Mouse (Mus musculus) cerebellum, postnatal 25 days (tissue): ENCODE measurements around the gene Islr2.
A peak's percentile ranks its signal among the peaks of the same experiment; 100 is the strongest.
"Not testable (repeated sequence)": the region's sequence is repeated elsewhere in the genome, so short reads cannot be mapped to it uniquely, and the experiment has no call there.

Experiments
- DNase-seq, 2 experiments: peaks; one replicate each; pipeline ENCODE4 v3.0.0; 2021; ENCODE audit warnings: mixed read lengths in 2 of 2

The Islr2 gene

DNA sequence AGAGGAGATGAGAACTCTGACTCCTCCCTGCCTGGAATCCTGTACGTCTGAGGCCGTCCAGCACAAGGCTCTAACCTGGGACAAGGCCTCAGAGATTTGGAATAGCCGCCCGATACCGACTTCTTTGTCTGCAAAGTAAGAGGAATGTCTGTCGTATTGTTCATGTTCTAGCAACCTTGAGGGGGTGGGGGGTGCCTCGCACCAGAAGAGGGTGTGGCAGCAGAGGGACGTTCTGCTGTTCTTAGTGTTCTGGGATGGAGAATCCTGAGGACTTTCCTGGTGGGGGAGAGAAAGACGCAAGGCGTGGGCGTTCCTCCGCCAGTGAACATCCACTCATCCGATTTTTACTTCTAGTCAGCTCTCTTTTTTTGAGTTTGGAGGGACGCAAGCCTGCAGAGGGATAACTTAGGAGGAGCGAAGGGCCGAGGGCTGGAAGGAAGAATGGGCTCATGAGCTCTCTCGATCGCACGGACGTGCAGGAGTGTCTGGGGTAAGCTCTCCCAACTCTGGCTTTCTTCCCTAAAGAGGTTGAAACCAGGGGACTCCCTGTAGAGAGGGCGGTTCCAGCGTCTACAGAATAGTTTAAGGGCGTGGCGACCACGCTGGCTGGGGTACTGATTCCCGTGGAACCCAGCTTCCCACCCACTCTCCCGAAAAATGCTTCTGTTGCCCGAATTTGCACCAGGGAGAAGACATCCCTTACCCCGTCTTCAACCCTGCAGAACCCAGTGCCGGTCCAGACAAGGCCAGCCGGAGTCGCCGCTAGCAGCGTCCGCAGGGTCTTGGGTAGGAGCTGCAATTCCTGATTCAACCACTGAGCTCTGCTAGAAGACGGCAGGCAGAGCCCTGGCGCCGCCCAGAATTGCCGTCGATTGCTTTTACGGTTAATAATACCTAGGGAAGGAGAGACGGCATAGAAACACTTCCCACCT is at the start of gene Islr2, which contains the start of gene Islr:
TSS of gene Islr2 (minus strand) at position 804 of the 932 bp plus-strand sequence.
TSS of gene Islr (minus strand) at position 791 of the 932 bp plus-strand sequence.
- peak; percentile 47 to 61 for DNase-seq

GRCm38 (mm10) chr9:58253805-58254122 is 49.6 kb upstream of the Islr2 start:
- not testable (repeated sequence) for DNase-seq

DNA sequence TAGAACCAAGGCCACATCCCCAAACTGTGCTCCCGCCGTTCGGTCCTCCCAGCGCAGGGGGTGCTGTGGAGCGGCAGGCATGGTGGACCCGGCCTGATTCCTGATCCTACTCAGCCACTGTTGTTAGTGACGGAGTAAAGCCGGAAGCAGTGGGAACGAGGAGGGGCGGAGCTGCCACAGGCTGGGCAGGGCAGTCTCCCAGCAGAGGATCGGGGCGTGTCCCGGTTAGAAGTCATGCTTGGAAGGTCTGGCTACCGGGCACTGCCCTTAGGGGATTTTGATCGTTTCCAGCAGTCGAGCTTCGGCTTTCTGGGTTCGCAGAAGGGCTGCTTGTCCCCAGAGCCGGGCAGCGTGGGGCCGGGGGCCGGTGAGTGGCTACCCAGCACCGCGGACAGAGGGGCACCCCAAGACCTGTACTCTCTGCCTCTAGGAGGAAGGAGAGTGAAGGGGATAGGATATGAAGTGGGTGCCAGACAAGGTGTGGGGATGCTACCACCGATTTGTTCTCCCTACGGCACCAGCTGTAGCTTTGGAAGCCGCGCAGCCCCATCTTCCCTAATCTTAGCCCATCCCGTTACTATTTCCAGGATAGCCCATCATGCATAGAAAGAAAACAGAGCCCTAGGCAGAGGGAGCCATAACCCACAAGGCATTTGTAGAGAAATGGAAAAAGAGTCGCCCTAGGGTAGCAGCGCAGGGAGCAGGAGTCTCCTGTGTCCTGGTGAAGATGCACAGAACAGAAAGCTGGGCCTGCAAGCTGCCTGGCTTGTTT is 49.1 kb upstream of the Islr2 start, which contains the start of gene Stoml1:
TSS of gene Stoml1 (plus strand) at position 132 of the 772 bp plus-strand sequence.
- DNase-seq, result peak; percentile 93 to 95

DNA sequence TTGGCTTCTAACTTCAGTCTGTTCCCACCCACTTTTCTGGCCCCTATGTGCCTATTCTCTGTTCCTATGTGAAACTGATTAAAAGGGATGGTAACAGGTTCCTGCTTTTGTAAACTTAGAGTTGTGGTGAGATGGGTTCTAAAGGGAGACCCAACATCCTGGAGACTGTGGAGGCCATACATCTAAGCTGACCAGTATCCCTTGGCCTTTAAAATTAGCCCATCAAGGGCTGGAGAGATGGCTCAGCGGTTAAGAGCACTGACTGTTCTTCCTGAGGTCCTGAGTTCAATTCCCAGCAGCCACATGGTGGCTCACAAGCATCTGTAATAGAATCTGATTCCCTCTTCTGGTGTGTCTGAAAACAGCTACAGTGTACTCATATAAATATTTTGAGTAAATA is 46.6 kb upstream of the Islr2 start:
- not testable (repeated sequence) for DNase-seq

- DNase-seq, result no peak
Observed at GRCm38 (mm10) chr9:58250322-58250721, 46.2 kb upstream of the Islr2 start.

GRCm38 (mm10) chr9:58249592-58250192 is 45.6 kb upstream of the Islr2 start, which contains the start of gene Pml:
Gene Pml (minus strand): TSS chr9:58249786.
- DNase-seq, result peak; percentile 72 to 80

DNA sequence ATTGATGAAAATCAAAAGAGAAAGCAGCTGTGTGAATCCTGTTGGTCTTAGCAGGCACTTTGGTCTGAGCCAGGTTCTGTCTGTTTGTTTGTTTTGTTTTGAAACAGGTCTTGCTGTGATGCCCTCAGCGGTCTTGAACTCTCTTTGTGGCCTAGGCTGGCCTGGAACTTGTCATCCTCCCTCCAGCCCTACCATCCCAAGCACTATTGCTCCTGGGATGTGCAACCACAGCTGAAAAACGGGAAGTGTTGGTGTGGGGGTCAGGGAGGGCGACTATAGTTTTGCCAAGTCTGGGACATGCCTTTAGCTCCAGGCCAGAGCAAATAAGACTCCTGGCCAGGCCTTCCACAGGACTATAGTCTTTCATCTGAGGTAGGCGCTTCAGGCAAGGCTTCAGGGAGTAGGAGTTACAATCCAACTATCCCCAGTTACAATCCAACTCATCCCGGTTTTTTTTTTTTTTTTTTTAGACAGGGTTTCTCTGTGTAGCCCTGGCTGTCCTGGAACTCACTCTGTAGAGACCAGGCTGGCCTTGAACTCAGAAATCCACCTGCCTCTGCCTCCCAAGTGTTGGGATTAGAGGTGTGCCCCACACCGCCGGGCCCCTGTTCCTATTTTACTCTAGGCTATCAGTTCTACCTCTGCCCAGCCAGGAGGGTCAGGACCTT is 44.8 kb upstream of the Islr2 start:
- DNase-seq, result no peak

GRCm38 (mm10) chr9:58247064-58247759 is 43.1 kb upstream of the Islr2 start:
- peak; percentile 83 to 88 for DNase-seq

- DNase-seq, result no peak
Observed at GRCm38 (mm10) chr9:58246083-58246591, 42.0 kb upstream of the Islr2 start.

- no peak for DNase-seq
Observed at GRCm38 (mm10) chr9:58243696-58244095, 39.6 kb upstream of the Islr2 start.

- DNase-seq, result no peak
Observed at GRCm38 (mm10) chr9:58242696-58243095, 38.6 kb upstream of the Islr2 start.

DNA sequence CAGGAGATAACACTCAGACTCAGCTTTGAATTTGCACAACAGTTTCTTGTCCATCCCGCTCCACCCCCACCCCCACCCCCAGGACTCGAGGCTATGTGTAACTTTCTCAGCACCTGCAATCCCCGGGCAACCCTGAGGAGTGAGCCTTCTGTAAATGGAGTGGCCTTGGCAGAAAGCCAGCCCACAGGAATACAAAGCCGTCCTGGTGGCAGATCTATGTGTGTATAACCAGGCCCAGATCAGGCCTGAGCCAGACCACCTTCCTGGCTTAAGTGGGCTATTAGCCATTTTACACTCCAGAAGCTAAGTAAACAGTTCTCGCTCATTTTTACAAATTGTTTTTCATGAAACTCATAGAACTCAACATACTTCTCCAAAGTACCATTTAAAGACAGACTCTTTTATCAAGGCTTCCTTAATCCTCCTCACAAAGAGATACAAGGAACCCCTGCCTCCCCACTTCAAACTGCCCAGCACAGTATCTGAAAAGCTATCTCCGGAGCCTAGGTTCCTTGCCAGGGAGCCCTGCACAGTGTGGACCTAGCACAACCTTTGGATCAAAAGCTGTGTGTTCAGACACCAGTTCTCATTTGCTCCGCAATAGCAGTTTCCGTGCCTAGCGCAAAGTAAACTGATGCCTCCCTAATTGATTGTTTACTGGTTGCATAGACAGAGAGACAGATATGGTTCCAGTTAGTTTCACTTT is 37.8 kb upstream of the Islr2 start:
- peak; percentile 44 to 71 for DNase-seq

- DNase-seq, result no peak
Observed at GRCm38 (mm10) chr9:58234502-58235015, 30.4 kb upstream of the Islr2 start.

DNA sequence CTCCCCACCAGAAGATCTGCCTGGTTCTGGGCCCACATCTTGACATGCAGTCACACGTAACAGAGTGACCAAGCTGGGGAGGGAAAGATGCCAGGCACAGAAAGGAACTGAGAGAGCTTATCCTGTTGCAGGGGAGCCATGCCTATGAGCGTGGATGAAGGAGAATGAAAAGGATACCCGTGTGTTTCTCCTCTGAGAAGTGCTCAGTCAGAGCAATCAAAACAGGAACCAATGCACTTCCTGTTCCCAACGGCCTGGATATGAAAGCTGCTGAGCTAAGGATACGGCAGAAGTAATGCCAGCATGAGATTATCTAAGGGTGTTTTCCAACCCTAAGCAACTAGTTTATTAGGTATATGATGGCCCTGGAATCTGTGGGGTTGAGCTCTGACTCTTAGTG is 28.3 kb upstream of the Islr2 start:
- DNase-seq, result no peak

DNA sequence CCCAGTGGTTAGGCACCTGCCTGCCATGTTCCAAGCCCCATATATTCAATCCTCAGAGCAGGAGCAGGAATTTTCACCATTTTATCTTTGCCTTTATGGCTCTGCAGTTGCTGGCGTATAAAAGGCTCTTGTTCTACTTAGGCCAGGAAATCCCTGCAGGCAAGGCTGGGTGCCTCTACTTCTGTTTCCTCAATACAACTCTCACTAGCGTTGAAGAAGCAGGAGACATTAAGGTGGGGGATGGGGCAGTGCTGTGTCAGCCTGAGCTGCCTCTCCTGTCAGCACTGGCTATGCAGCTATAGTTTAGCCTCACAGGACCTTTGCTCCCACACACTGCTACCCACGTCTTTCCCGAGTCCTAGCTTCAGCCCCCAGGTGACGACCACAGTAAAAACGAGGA is 27.6 kb upstream of the Islr2 start:
- DNase-seq, result no peak

GRCm38 (mm10) chr9:58228777-58229466 is 24.8 kb upstream of the Islr2 start:
- DNase-seq, result no peak

DNA sequence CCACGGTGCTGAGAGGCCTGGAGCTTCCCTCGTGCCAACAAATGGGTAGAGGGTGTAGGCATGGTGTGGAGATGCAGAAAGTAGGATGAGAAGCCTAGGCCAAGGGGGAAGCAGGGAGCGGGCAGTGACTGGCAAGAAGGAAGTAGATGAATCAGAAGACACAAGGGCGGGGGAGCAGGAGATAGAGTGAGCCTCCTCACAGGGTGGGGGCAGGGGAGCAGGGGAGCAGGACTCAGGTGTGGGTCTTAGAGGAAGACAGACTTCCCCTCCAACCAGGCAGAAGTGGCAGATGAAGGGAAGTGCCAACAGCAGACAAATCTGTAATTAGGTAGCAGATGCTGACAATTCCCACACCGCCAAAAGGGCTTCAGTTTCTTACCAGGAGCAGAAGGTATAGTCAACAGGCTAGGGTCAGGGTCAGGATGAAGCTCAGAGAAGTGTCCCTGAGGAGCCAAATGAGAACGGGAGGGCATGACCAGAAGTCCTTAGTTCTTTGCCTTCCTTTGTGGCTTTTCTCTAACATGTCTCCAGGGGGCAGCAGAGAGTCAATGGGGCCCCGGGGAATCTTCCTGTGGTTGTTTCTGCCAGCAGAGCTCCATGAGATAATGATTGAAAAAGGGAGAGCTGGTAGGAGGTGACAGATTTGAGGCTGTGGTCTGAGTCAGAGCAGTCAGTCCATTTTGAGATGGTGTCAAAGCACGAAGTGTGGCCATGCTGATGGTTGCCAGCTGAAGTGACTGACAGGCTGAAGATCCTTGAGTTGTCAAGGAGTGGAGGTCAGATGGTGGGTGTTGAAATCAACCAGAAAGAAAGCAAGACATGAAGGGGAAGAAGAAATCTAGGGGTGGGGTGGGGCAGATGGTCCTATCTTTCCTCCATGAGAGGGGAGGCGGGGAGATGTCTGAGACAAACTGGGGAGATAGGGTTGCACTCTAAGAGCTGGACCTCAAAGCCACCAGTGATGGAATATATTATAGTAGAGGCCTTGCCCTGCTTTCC is 22.1 kb upstream of the Islr2 start:
- DNase-seq, result peak; percentile 48 to 58

GRCm38 (mm10) chr9:58224356-58224755 is 20.2 kb upstream of the Islr2 start:
- no peak for DNase-seq
